Mouse (Mus musculus): ENCODE results near the gene Bad. TPM values are rescaled to one million over a fixed set of nuclear protein-coding genes. Genes with fewer than 3 reads are reported as not detected.

Gene Bad
- polyA plus RNA-seq, 1 experiment from 2014 or later = 79.0 TPM

DNA sequence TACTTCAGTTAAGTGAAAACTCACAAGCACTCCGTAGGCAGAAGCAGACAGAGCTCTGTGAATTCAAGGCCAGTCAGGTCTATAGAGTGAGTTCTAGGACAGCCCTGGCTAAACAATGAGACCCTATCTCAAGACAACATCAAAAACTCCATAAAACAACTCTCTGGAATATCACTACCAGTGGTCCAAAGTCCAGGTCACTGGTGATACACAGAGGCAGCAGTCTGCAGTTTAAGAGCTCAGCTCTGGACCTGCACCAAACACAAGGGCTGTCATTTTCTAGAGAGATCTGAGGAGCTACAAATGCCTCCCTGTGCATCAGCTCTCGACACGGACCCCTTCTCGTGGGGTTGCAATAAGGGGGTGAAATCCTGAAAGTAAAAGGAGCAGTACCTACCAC lies 23.3 kb upstream of the Bad start:
- H3K27ac ChIP-seq (replicated peaks) = no peak overlapping the region

DNA sequence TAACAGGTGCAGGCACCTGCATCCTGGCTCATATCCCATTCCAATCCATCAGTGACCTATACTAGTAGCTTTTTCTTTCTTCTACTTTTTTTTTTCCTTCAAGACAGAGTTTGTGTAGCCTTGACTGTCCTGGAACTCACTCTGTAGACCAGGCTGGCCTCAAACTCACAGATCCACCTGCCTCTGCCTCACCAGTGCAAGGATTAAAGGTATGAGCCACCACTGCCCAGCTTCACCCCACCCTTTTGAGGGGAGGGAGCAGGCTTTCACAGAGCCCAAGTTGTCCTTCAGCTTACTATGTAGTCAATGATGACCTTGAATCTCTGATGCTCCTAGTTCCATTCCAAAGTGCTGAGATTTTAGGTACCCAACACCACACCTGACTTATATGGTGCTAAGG lies 22.2 kb upstream of the Bad start:
- DNase-seq (ENCODE audit: low spot score) (peak; percentile 13), ATAC-seq (ENCODE audit: low FRiP score, low TSS enrichment) (no peak)
- H3K27ac ChIP-seq (replicated peaks) = no peak overlapping the region
- peaks cover 7% of the 10 kb centered on the region; the same call in 1 of the 2 replicates for H3K4me1 ChIP-seq (replicated peaks; ENCODE audit: control insufficient read depth, insufficient read depth)
- no peak overlapping the region for H3K9ac ChIP-seq (ENCODE audit: low read length)
- H3K36me3 ChIP-seq (ENCODE audit: control insufficient read depth, insufficient read depth, low read length) = no peaks in the 10 kb centered on the region
- no peaks in the 10 kb centered on the region for H3K9me3 ChIP-seq (ENCODE audit: control insufficient read depth, low read length)
- H3K27me3 ChIP-seq (ENCODE audit: control insufficient read depth, insufficient read depth, low read length) = no peaks in the 10 kb centered on the region
- no peak overlapping the region for H3K4me2 ChIP-seq (replicated peaks; ENCODE audit: low read depth)
- no peak overlapping the region for H3K4me3 ChIP-seq (ENCODE audit: low read depth, low read length)
- TF ChIP-seq CTCF (IDR thresholded peaks at IDR 0.05; ENCODE audit: low read depth) = no peak
- no peak for TF ChIP-seq EP300 (optimal IDR thresholded peaks at IDR 0.05)

More for the DNA sequence above, 23.3 kb upstream of the Bad start:
- TF ChIP-seq CTCF (IDR thresholded peaks at IDR 0.05; ENCODE audit: low read depth) (no peak), EP300 (optimal IDR thresholded peaks at IDR 0.05) (no peak)
- Histone ChIP-seq H3K4me3 (ENCODE audit: low read depth, low read length) (no peak overlapping the region), H3K4me2 (replicated peaks; ENCODE audit: low read depth) (no peak overlapping the region), H3K27me3 (ENCODE audit: control insufficient read depth, insufficient read depth, low read length) (no peaks in the 10 kb centered on the region), H3K9ac (ENCODE audit: low read length) (no peak overlapping the region), H3K9me3 (ENCODE audit: control insufficient read depth, low read length) (no peaks in the 10 kb centered on the region), H3K4me1 (replicated peaks; ENCODE audit: control insufficient read depth, insufficient read depth) (peaks cover 7% of the 10 kb centered on the region; the same call in 1 of the 2 replicates), H3K36me3 (ENCODE audit: control insufficient read depth, insufficient read depth, low read length) (no peaks in the 10 kb centered on the region)
- ATAC-seq (ENCODE audit: low FRiP score, low TSS enrichment) = no peak
- peak; percentile 15 for DNase-seq (ENCODE audit: low spot score)
- 78% methylated on average over 4 of the region's 4 CpGs for WGBS

DNA sequence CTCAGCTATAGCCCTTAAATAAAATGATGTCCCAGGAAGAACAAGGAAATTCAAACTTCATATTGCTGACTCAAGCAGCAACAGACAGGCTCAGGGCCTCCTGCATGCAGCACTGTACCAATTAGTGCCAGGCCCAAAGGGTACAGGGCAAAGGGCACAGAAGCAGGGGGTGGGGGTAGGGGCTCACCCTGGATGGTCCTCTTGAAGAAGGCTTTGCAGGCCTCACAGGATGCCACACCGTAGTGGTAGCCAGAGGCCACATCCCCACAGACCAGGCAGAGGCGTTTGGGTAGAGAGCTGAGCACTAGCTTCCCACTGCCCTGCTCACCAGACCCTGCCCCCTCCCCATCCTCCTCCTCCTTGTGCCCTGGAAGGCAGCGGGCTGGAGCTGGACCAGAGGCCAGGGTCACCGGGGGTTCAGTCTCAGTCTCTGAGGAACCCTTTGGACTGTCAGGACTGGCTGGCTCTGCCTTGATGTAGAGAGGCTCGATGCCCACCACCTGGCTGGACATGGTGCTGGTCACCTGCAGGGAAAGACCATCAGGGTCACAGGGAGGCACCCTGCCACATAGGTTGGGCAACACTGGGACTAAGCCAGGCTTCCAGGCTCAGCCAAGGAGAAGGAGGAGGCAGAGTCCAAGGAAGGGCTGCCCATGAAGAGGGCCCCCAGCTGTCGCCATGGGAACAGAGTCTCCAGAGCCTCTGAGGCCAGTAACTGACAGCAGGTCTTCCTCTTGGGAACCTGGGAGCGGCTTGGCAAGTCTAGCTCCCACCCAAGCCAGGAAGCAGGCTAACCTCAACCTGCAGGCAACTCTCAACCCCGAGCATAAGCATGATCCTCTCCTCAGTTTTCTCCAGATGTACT lies 21.6 kb upstream of the Bad start:
- Histone ChIP-seq H3K4me2 (replicated peaks; ENCODE audit: low read depth) (peak overlapping the region; percentile 87), H3K27me3 (ENCODE audit: control insufficient read depth, insufficient read depth, low read length) (no peaks in the 10 kb centered on the region), H3K9me3 (ENCODE audit: control insufficient read depth, low read length) (no peaks in the 10 kb centered on the region), H3K36me3 (ENCODE audit: control insufficient read depth, insufficient read depth, low read length) (no peaks in the 10 kb centered on the region), H3K9ac (ENCODE audit: low read length) (peak overlapping the region; percentile 79), H3K4me3 (ENCODE audit: low read depth, low read length) (peak overlapping the region; percentile 75), H3K27ac (replicated peaks) (peak overlapping the region; percentile 95), H3K4me1 (replicated peaks; ENCODE audit: control insufficient read depth, insufficient read depth) (peaks cover 10% of the 10 kb centered on the region)
- no peak for ATAC-seq (ENCODE audit: low FRiP score, low TSS enrichment)
- TF ChIP-seq CTCF (IDR thresholded peaks at IDR 0.05; ENCODE audit: low read depth) = no peak
- 39% methylated on average over 8 of the region's 8 CpGs for WGBS
- peak; percentile 53 for DNase-seq (ENCODE audit: low spot score)

DNA sequence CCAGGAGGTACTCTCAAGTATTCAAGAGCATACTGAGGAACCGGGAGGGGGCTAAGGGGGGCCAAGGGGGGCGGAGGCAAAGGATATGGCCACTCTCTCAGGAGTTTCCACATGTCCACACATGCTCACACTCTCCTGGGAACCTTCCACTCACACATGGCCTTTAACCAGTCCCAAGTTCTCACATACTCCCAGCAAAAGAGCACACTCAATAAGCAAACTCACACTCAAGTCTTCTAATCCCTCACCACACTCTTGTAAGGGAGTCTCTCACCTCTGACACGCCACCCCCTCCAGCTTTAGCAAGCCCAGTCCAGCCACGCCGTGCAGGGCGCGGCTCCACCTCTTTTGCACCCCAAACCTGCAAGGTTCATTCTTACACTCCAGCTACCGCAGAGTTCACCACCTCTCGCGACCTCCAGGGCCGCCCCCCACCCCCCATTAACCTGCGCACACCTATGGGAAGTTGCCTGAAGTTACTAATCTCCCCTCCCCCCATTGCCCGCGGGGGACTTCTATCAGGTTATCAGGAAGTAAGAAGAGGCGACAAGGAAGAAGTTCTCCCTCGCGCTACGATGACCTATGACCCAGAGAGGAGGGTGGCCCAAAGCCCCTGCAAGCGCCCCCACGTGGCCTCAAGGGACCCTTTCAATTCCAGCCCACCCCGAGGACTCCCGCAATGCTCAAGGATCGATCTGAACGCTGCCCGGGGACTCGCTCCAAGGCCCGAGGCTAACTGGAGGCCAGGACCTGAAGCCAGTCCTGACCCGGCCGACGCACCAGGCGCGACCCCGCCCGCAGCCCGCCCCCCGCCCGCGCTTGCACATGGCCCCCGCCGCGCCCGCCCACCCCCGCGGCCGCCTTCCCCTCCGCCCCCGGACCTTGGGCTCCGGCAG lies 20.7 kb upstream of the Bad start:
- ATAC-seq (ENCODE audit: low FRiP score, low TSS enrichment) = peak; percentile 5; the same call in 1 of the 2 replicates
- Histone ChIP-seq H3K27ac (replicated peaks) (peak overlapping the region; percentile 95), H3K36me3 (ENCODE audit: control insufficient read depth, insufficient read depth, low read length) (no peaks in the 10 kb centered on the region), H3K4me1 (replicated peaks; ENCODE audit: control insufficient read depth, insufficient read depth) (peaks cover 16% of the 10 kb centered on the region), H3K27me3 (ENCODE audit: control insufficient read depth, insufficient read depth, low read length) (no peaks in the 10 kb centered on the region), H3K4me3 (ENCODE audit: low read depth, low read length) (peak overlapping the region; percentile 75), H3K9ac (ENCODE audit: low read length) (peak overlapping the region; percentile 79), H3K4me2 (replicated peaks; ENCODE audit: low read depth) (peak overlapping the region; percentile 87), H3K9me3 (ENCODE audit: control insufficient read depth, low read length) (no peaks in the 10 kb centered on the region)
- TF ChIP-seq EP300 (optimal IDR thresholded peaks at IDR 0.05) (no peak), CTCF (IDR thresholded peaks at IDR 0.05; ENCODE audit: low read depth) (peak; percentile 44)
- DNase-seq (ENCODE audit: low spot score) = peak; percentile 67
- under 1% methylated on average over 47 of the region's 48 CpGs for WGBS

DNA sequence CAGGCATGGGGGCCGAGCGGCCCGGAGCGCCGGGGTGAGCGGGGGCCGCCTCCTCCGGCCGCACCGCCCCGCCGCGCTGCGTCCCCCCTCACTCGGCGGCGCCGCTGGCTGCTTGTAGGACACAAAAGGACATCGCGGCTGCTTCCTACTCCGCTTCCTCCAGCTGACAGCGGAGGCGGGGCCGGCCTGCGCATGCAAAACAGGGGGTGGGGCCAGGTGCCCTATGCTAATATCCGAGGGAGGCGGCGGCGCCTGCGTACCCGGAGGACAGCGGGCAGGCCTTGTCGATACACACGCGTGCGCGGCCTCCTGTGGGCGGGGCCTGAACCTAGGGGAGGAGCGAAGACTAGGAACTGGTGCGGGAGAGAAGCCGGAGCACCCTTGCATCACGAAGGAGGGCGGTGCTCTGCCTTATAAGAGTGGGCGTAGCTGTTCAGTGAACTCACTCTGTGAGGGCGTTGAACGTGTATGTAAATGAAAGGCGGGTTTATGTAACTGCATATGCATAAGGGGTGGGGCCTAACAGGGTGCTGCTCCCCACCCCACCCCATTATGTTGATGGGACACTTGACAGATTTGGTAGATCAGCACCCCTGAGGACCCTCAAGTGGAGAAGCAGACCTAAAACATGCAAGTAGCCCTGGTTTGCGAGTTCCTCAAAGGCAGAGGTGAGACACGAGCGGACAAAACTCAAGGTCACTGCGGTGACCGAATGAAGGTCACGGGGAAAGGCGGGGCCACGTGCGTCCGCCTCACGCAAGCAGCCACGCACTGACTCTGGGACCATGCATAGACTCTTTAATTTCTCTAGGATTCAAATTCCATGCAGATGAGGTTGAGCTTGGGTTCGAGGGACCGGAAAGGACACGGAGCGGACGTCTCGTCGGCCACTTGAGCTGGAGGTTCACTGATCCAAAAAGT lies 19.8 kb upstream of the Bad start, which contains the start of gene Esrra:
Esrra (minus strand) TSS at position 167 of the 921 bp plus-strand sequence.
- Histone ChIP-seq H3K36me3 (ENCODE audit: control insufficient read depth, insufficient read depth, low read length) (no peaks in the 10 kb centered on the region), H3K4me1 (replicated peaks; ENCODE audit: control insufficient read depth, insufficient read depth) (peaks cover 16% of the 10 kb centered on the region), H3K4me2 (replicated peaks; ENCODE audit: low read depth) (peak within 1 kb of the TSS; percentile 87), H3K9ac (ENCODE audit: low read length) (peak within 1 kb of the TSS; percentile 79), H3K27ac (replicated peaks) (peak within 1 kb of the TSS; percentile 95), H3K4me3 (ENCODE audit: low read depth, low read length) (peak within 1 kb of the TSS; percentile 75), H3K27me3 (ENCODE audit: control insufficient read depth, insufficient read depth, low read length) (no peaks in the 10 kb centered on the region), H3K9me3 (ENCODE audit: control insufficient read depth, low read length) (no peaks in the 10 kb centered on the region)
- TF ChIP-seq CTCF (IDR thresholded peaks at IDR 0.05; ENCODE audit: low read depth) (peak; percentile 26), EP300 (optimal IDR thresholded peaks at IDR 0.05) (no peak)
- WGBS = under 1% methylated on average over 51 of the region's 66 CpGs
- DNase-seq (ENCODE audit: low spot score) (peak; percentile 100), ATAC-seq (ENCODE audit: low FRiP score, low TSS enrichment) (peak; percentile 95)
